Mouse (Mus musculus) cortical plate, adult 2 months (tissue): ENCODE data around the gene Catspere2. TPM values are rescaled to one million over a fixed set of nuclear protein-coding genes. Genes with fewer than 3 reads are reported as not detected.
A peak's percentile ranks its signal among the peaks of the same experiment; 100 is the strongest.
"Not testable (repeated sequence)": the region's sequence is repeated elsewhere in the genome, so short reads cannot be mapped to it uniquely, and the experiment has no call there.

Experiments
- H3K27ac ChIP-seq: fragments of 200-500 bp; 2 replicates; pipeline ENCODE4 v1.5.1; 2012; ENCODE audit warnings: low read length, control low read depth, inconsistent platforms; ENCODE audit not compliant: insufficient read depth
- H3K4me1 ChIP-seq: fragments of 200-500 bp; 2 replicates; pipeline ENCODE4 v1.6.1; 2011; ENCODE audit warnings: low read length; ENCODE audit not compliant: control insufficient read depth, insufficient read depth
- H3K4me3 ChIP-seq: fragments of 200-500 bp; 2 replicates; pipeline ENCODE4 v1.5.1; 2011; ENCODE audit warnings: mild to moderate bottlenecking, low read length, control low read depth; ENCODE audit not compliant: insufficient read depth
- CTCF ChIP-seq: fragments of 200-500 bp; IDR thresholded peaks from 2 replicates; pipeline ENCODE4 v1.5.1; 2011; ENCODE audit warnings: mild to moderate bottlenecking, control low read depth, low read length; ENCODE audit not compliant: insufficient read depth; ENCODE audit errors: extremely low read depth
- POLR2A ChIP-seq: fragments of 200-500 bp; IDR thresholded peaks from 2 replicates; pipeline ENCODE4 v1.6.1; 2011; ENCODE audit warnings: mild to moderate bottlenecking, low read length, control low read depth; ENCODE audit not compliant: insufficient read depth; ENCODE audit errors: extremely low read depth
- polyA plus RNA-seq: library from polyadenylated mRNA; depleted of rRNA; stranded (reverse); fragments of >200 nt; gene quantifications from 2 replicates; pipeline ENCODE4 v1.2.3, GENCODE M21; 2012; rRNA removed

Gene Catspere2
- polyA plus RNA-seq, result 2.8 and 3.6 TPM in 2 replicates

GRCm38 (mm10) chr1:177983024-177983450 is at the start of gene Catspere2:
Gene Catspere2, plus strand, starts transcription at chr1:177983423.
- TF ChIP-seq POLR2A, result peak; percentile 62; the same call in 1 of the 2 replicates
- not testable (repeated sequence) for H3K4me1 ChIP-seq, H3K27ac ChIP-seq
- H3K4me3 ChIP-seq, result peak within 1 kb of the TSS; percentile 20

- H3K4me1 ChIP-seq, H3K4me3 ChIP-seq, H3K27ac ChIP-seq: not testable (repeated sequence)
Measured at GRCm38 (mm10) chr1:177940422-177940977, 42.7 kb upstream of the Catspere2 start.

GRCm38 (mm10) chr1:177981276-177981675 is 1.9 kb upstream of the Catspere2 start:
- no peak overlapping the region for H3K27ac ChIP-seq
- H3K4me1 ChIP-seq, result 0 out of 2 replicates have a peak, but pooled peaks cover 3% of the 10 kb centered on the region
- no peak overlapping the region for H3K4me3 ChIP-seq
- TF ChIP-seq POLR2A (no peak), CTCF (no peak)

- not testable (repeated sequence) for H3K27ac ChIP-seq, H3K4me1 ChIP-seq
- H3K4me3 ChIP-seq, result peak overlapping the region; percentile 20
Measured at GRCm38 (mm10) chr1:177983582-177983981, 359 bp downstream of the Catspere2 start.

GRCm38 (mm10) chr1:177984206-177984605 is 983 bp downstream of the Catspere2 start:
- peak overlapping the region; percentile 0; the same call in 1 of the 2 replicates for H3K4me3 ChIP-seq
- TF ChIP-seq CTCF (no peak), POLR2A (no peak)

GRCm38 (mm10) chr1:177987476-177987875 is 4.3 kb downstream of the Catspere2 start:
- not testable (repeated sequence) for H3K27ac ChIP-seq, H3K4me3 ChIP-seq, H3K4me1 ChIP-seq

More at GRCm38 (mm10) chr1:177984206-177984605, 983 bp downstream of the Catspere2 start:
- no peak overlapping the region for H3K27ac ChIP-seq
- H3K4me1 ChIP-seq, result 0 out of 2 replicates have a peak, but pooled peaks cover 3% of the 10 kb centered on the region

- H3K4me1 ChIP-seq, H3K27ac ChIP-seq, H3K4me3 ChIP-seq: not testable (repeated sequence)
Measured at GRCm38 (mm10) chr1:178072798-178073197, 89.6 kb downstream of the Catspere2 start.

- not testable (repeated sequence) for H3K27ac ChIP-seq, H3K4me1 ChIP-seq, H3K4me3 ChIP-seq
Measured at GRCm38 (mm10) chr1:178097865-178098264, 114.6 kb downstream of the Catspere2 start.

- H3K27ac ChIP-seq, H3K4me1 ChIP-seq, H3K4me3 ChIP-seq: not testable (repeated sequence)
Measured at GRCm38 (mm10) chr1:178108514-178108913, 125.3 kb downstream of the Catspere2 start.

GRCm38 (mm10) chr1:178122236-178122635 is 139.0 kb downstream of the Catspere2 start:
- not testable (repeated sequence) for H3K4me3 ChIP-seq, H3K4me1 ChIP-seq, H3K27ac ChIP-seq

- H3K4me3 ChIP-seq, result no peak overlapping the region
- TF ChIP-seq CTCF (no peak), POLR2A (no peak)
- H3K4me1 ChIP-seq, result no peaks in the 10 kb centered on the region
- H3K27ac ChIP-seq, result no peak overlapping the region
Measured at GRCm38 (mm10) chr1:178134288-178134687, 151.1 kb downstream of the Catspere2 start.

- not testable (repeated sequence) for H3K4me1 ChIP-seq, H3K4me3 ChIP-seq, H3K27ac ChIP-seq
Measured at GRCm38 (mm10) chr1:178146513-178146912, 163.3 kb downstream of the Catspere2 start.

GRCm38 (mm10) chr1:178146915-178147314 is 163.7 kb downstream of the Catspere2 start:
- not testable (repeated sequence) for H3K27ac ChIP-seq, H3K4me1 ChIP-seq, H3K4me3 ChIP-seq
